Mouse (Mus musculus) bone marrow macrophage, adult 2 months (primary cell): Measurements from ENCODE around the gene Tmem39a. TPM values are rescaled to one million over a fixed set of nuclear protein-coding genes. Genes with fewer than 3 reads are reported as not detected.

ENCODE experiments used
- H3K27ac ChIP-seq: 2 replicates; pipeline ENCODE4 v1.5.1; 2012; ENCODE audit warnings: low read depth, low read length; ENCODE audit not compliant: insufficient read depth
- H3K4me1 ChIP-seq: 2 replicates; pipeline ENCODE4 v1.6.1; 2012; ENCODE audit warnings: low read length; ENCODE audit not compliant: control insufficient read depth, insufficient read depth
- H3K4me3 ChIP-seq: 2 replicates; pipeline ENCODE4 v1.5.1; 2012; ENCODE audit warnings: mild to moderate bottlenecking, low read length, moderate library complexity; ENCODE audit not compliant: insufficient read depth
- CTCF ChIP-seq: IDR thresholded peaks from 2 replicates; pipeline ENCODE4 v1.5.1; 2012; ENCODE audit warnings: low read depth, mild to moderate bottlenecking, low read length, moderate library complexity
- POLR2A ChIP-seq: IDR thresholded peaks from 2 replicates; pipeline ENCODE4 v1.6.1; 2012; ENCODE audit warnings: mild to moderate bottlenecking, low read depth, low read length, borderline replicate concordance
- polyA plus RNA-seq: library from polyadenylated mRNA; stranded (reverse); fragments of >200 nt; gene quantifications from 2 replicates; pipeline ENCODE4 v1.2.4, GENCODE M21; 2012; ENCODE audit not compliant: missing spikeins, insufficient read depth, insufficient read length

The Tmem39a gene
- polyA plus RNA-seq, 1 experiment = 25.9 TPM

- Histone ChIP-seq H3K4me3 (no peak overlapping the region), H3K27ac (no peak overlapping the region), H3K4me1 (no peaks in the 10 kb centered on the region)
- no peak for TF ChIP-seq POLR2A
- no peak for TF ChIP-seq CTCF
Measured at GRCm38 (mm10) chr16:38608687-38609086, 50.2 kb downstream of the Tmem39a start.

GRCm38 (mm10) chr16:38609092-38609491 is 50.6 kb downstream of the Tmem39a start:
- Histone ChIP-seq H3K4me3 (no peak overlapping the region), H3K4me1 (no peaks in the 10 kb centered on the region), H3K27ac (no peak overlapping the region)
- TF ChIP-seq CTCF (no peak), POLR2A (no peak)

GRCm38 (mm10) chr16:38612646-38613045 is 54.1 kb downstream of the Tmem39a start:
- Histone ChIP-seq H3K4me3 (no peak overlapping the region), H3K4me1 (no peaks in the 10 kb centered on the region), H3K27ac (no peak overlapping the region)
- TF ChIP-seq POLR2A = no peak
- no peak for TF ChIP-seq CTCF

- Histone ChIP-seq H3K4me1 (no peaks in the 10 kb centered on the region), H3K4me3 (no peak overlapping the region), H3K27ac (no peak overlapping the region)
- TF ChIP-seq CTCF (no peak), POLR2A (no peak)
Measured at GRCm38 (mm10) chr16:38613646-38614045, 55.1 kb downstream of the Tmem39a start.

GRCm38 (mm10) chr16:38617977-38618376 is 59.5 kb downstream of the Tmem39a start:
- no peak overlapping the region for H3K27ac ChIP-seq
- TF ChIP-seq CTCF (no peak), POLR2A (no peak)
- H3K4me3 ChIP-seq = no peak overlapping the region
- H3K4me1 ChIP-seq = no peaks in the 10 kb centered on the region

GRCm38 (mm10) chr16:38619054-38619453 is 60.6 kb downstream of the Tmem39a start:
- H3K4me1 ChIP-seq = no peaks in the 10 kb centered on the region
- no peak overlapping the region for H3K27ac ChIP-seq
- TF ChIP-seq POLR2A (no peak), CTCF (peak; percentile 63)
- no peak overlapping the region for H3K4me3 ChIP-seq

- no peak overlapping the region for H3K4me3 ChIP-seq
- H3K27ac ChIP-seq = no peak overlapping the region
- no peaks in the 10 kb centered on the region for H3K4me1 ChIP-seq
- no peak for TF ChIP-seq CTCF
- TF ChIP-seq POLR2A = no peak
Measured at GRCm38 (mm10) chr16:38620696-38621450, 62.4 kb downstream of the Tmem39a start.

GRCm38 (mm10) chr16:38622283-38622682 is 63.8 kb downstream of the Tmem39a start:
- Histone ChIP-seq H3K4me1 (no peaks in the 10 kb centered on the region), H3K27ac (no peak overlapping the region), H3K4me3 (no peak overlapping the region)
- TF ChIP-seq CTCF (peak; percentile 21; the same call in 1 of the 2 replicates), POLR2A (no peak)

GRCm38 (mm10) chr16:38624303-38624702 is 65.8 kb downstream of the Tmem39a start:
- TF ChIP-seq POLR2A (no peak), CTCF (no peak)
- H3K4me1 ChIP-seq = no peaks in the 10 kb centered on the region
- no peak overlapping the region for H3K4me3 ChIP-seq
- H3K27ac ChIP-seq = no peak overlapping the region

- Histone ChIP-seq H3K4me1 (no peaks in the 10 kb centered on the region), H3K27ac (no peak overlapping the region), H3K4me3 (no peak overlapping the region)
- TF ChIP-seq POLR2A (no peak), CTCF (no peak)
Measured at GRCm38 (mm10) chr16:38625411-38625810, 66.9 kb downstream of the Tmem39a start.

- Histone ChIP-seq H3K4me1 (no peaks in the 10 kb centered on the region), H3K4me3 (no peak overlapping the region), H3K27ac (no peak overlapping the region)
- TF ChIP-seq CTCF (no peak), POLR2A (no peak)
Measured at GRCm38 (mm10) chr16:38625811-38626369, 67.4 kb downstream of the Tmem39a start.
